Mouse (Mus musculus) liver, embryonic 16.5 days (tissue): ENCODE measurements around the gene Cldn6. TPM values are rescaled to one million over a fixed set of nuclear protein-coding genes. Genes with fewer than 3 reads are reported as not detected.

Experiments used
- ATAC-seq: fragments of 200-750 bp; cut with Nextera tagmentation; 2 replicates; pipeline ENCODE4 v1.8.0; 2017; ENCODE audit warnings: low read depth, mild to moderate bottlenecking, moderate number of reproducible peaks, moderate library complexity
- H3K27ac ChIP-seq: fragments of 300-500 bp; sonication (generic); 2 replicates; pipeline ENCODE4 v1.5.1; 2014; ENCODE audit warnings: mild to moderate bottlenecking, low read length
- H3K27me3 ChIP-seq: fragments of 300-500 bp; sonication (generic); 2 replicates; pipeline ENCODE4 v1.6.1; 2014; ENCODE audit warnings: low read depth, low read length, mixed read lengths; ENCODE audit not compliant: control insufficient read depth, insufficient read depth
- H3K36me3 ChIP-seq: fragments of 300-500 bp; sonication (generic); 2 replicates; pipeline ENCODE4 v1.6.1; 2014; ENCODE audit warnings: mild to moderate bottlenecking; ENCODE audit not compliant: control insufficient read depth, insufficient read depth
- H3K4me1 ChIP-seq: fragments of 300-500 bp; sonication (generic); 2 replicates; pipeline ENCODE4 v1.6.1; 2014; ENCODE audit warnings: low read depth, low read length, mixed read lengths; ENCODE audit not compliant: control insufficient read depth
- H3K4me2 ChIP-seq: fragments of 300-500 bp; sonication (generic); 2 replicates; pipeline ENCODE4 v1.6.1; 2014; ENCODE audit warnings: low read depth, low read length, mixed read lengths
- H3K4me3 ChIP-seq: fragments of 300-500 bp; sonication (generic); 2 replicates; pipeline ENCODE4 v1.5.1; 2014; ENCODE audit warnings: low read depth, mild to moderate bottlenecking, low read length
- H3K9ac ChIP-seq: fragments of 300-500 bp; sonication (generic); 2 replicates; pipeline ENCODE4 v1.6.1; 2014; ENCODE audit warnings: low read depth, low read length
- H3K9me3 ChIP-seq: fragments of 300-500 bp; sonication (generic); replicated peaks from 2 replicates; pipeline ENCODE4 v1.6.1; 2016; ENCODE audit warnings: low read length; ENCODE audit not compliant: control insufficient read depth
- WGBS: fragments of 180-500 bp; shearing (Covaris S2); extraction: QIAGEN DNeasy Blood & Tissue Kit; methylation state at CpG from one replicate; pipeline ENCODE4 v1.1.7; 2014; ENCODE audit not compliant: insufficient replicate concordance; 5-methylcytosine and 5-hydroxymethylcytosine counted together
- polyA plus RNA-seq: library from polyadenylated mRNA; unstranded; fragments of >200 nt; fragmentation: Nextera tagmentation; extraction: Ambion mirVana; gene quantifications from 2 replicates; pipeline ENCODE4 v1.2.1, GENCODE M21; 2015

Gene Cldn6
- polyA plus RNA-seq, 1 experiment from 2014 or later = 1.4 TPM

- Histone ChIP-seq H3K27ac (no peak overlapping the region), H3K4me3 (peak overlapping the region; percentile 63), H3K4me1 (peaks cover 2% of the 10 kb centered on the region), H3K9ac (peak overlapping the region; percentile 12; the same call in 1 of the 2 replicates), H3K36me3 (no peaks in the 10 kb centered on the region), H3K4me2 (peak overlapping the region; percentile 88), H3K27me3 (peaks cover 50% of the 10 kb centered on the region), H3K9me3 (no peaks in the 10 kb centered on the region)
- WGBS = under 1% methylated on average over 26 of the region's 28 CpGs
- ATAC-seq = peak; percentile 92
These were observed 21.0 kb downstream of the Cldn6 start for GRCm38 (mm10) chr17:23700079-23700478.

GRCm38 (mm10) chr17:23703301-23703700, 24.3 kb downstream of the Cldn6 start:
- no peak overlapping the region for H3K9ac ChIP-seq
- H3K4me1 ChIP-seq = peaks cover 2% of the 10 kb centered on the region
- H3K4me3 ChIP-seq = no peak overlapping the region
- no peak overlapping the region for H3K27ac ChIP-seq
- no peaks in the 10 kb centered on the region for H3K9me3 ChIP-seq
- no peak overlapping the region for H3K4me2 ChIP-seq
- no peaks in the 10 kb centered on the region for H3K36me3 ChIP-seq
- ATAC-seq = no peak
- peaks cover 35% of the 10 kb centered on the region for H3K27me3 ChIP-seq
- WGBS = 66% methylated on average over 9 of the region's 9 CpGs

- no peaks in the 10 kb centered on the region for H3K4me1 ChIP-seq
- H3K4me2 ChIP-seq = no peak overlapping the region
- no peaks in the 10 kb centered on the region for H3K9me3 ChIP-seq
- no peak overlapping the region for H3K27ac ChIP-seq
- no peak overlapping the region for H3K9ac ChIP-seq
- WGBS = 55% methylated on average over 7 of the region's 7 CpGs
- H3K27me3 ChIP-seq = peaks cover 20% of the 10 kb centered on the region
- no peak for ATAC-seq
- H3K4me3 ChIP-seq = no peak overlapping the region
- no peaks in the 10 kb centered on the region for H3K36me3 ChIP-seq
These were observed 25.7 kb downstream of the Cldn6 start for GRCm38 (mm10) chr17:23704741-23705140.

- Histone ChIP-seq H3K4me3 (no peak overlapping the region), H3K36me3 (no peaks in the 10 kb centered on the region), H3K4me1 (no peaks in the 10 kb centered on the region), H3K9me3 (no peaks in the 10 kb centered on the region), H3K27me3 (peaks cover 12% of the 10 kb centered on the region), H3K4me2 (no peak overlapping the region), H3K9ac (no peak overlapping the region), H3K27ac (no peak overlapping the region)
- no peak for ATAC-seq
- WGBS = 60% methylated on average over 7 of the region's 7 CpGs
These were observed 26.6 kb downstream of the Cldn6 start for GRCm38 (mm10) chr17:23705525-23706104.

- H3K27ac ChIP-seq = no peak overlapping the region
- no peaks in the 10 kb centered on the region for H3K9me3 ChIP-seq
- H3K4me3 ChIP-seq = no peak overlapping the region
- H3K9ac ChIP-seq = no peak overlapping the region
- ATAC-seq = no peak
- no peaks in the 10 kb centered on the region for H3K4me1 ChIP-seq
- H3K27me3 ChIP-seq = peaks cover 6% of the 10 kb centered on the region
- 2% methylated on average over 3 of the region's 3 CpGs for WGBS
- no peak overlapping the region for H3K4me2 ChIP-seq
- H3K36me3 ChIP-seq = no peaks in the 10 kb centered on the region
These were observed 27.2 kb downstream of the Cldn6 start for GRCm38 (mm10) chr17:23706212-23706611.

GRCm38 (mm10) chr17:23717003-23717402, 38.0 kb downstream of the Cldn6 start:
- no peak overlapping the region for H3K27ac ChIP-seq
- no peak overlapping the region for H3K4me3 ChIP-seq
- no peaks in the 10 kb centered on the region for H3K9me3 ChIP-seq
- no peaks in the 10 kb centered on the region for H3K36me3 ChIP-seq
- no peaks in the 10 kb centered on the region for H3K27me3 ChIP-seq
- no peaks in the 10 kb centered on the region; the same call in 1 of the 2 replicates for H3K4me1 ChIP-seq
- no peak overlapping the region for H3K9ac ChIP-seq
- WGBS = 38% methylated on average over 2 of the region's 2 CpGs
- no peak for ATAC-seq
- H3K4me2 ChIP-seq = no peak overlapping the region

- H3K9ac ChIP-seq = no peak overlapping the region
- H3K4me1 ChIP-seq = no peaks in the 10 kb centered on the region; the same call in 1 of the 2 replicates
- H3K27me3 ChIP-seq = no peaks in the 10 kb centered on the region
- H3K9me3 ChIP-seq = no peaks in the 10 kb centered on the region
- no peak for ATAC-seq
- 18% methylated on average over 1 of the region's 1 CpGs for WGBS
- no peaks in the 10 kb centered on the region for H3K36me3 ChIP-seq
- H3K4me2 ChIP-seq = no peak overlapping the region
- H3K27ac ChIP-seq = no peak overlapping the region
- H3K4me3 ChIP-seq = no peak overlapping the region
These were observed 40.4 kb downstream of the Cldn6 start for GRCm38 (mm10) chr17:23719455-23719854.

- H3K9ac ChIP-seq = no peak overlapping the region
- 68% methylated on average over 2 of the region's 2 CpGs for WGBS
- no peak overlapping the region for H3K4me2 ChIP-seq
- H3K27ac ChIP-seq = no peak overlapping the region
- H3K4me3 ChIP-seq = no peak overlapping the region
- no peaks in the 10 kb centered on the region for H3K36me3 ChIP-seq
- no peak for ATAC-seq
- H3K9me3 ChIP-seq = no peaks in the 10 kb centered on the region
- H3K4me1 ChIP-seq = peaks cover 7% of the 10 kb centered on the region
- no peaks in the 10 kb centered on the region for H3K27me3 ChIP-seq
These were observed 42.8 kb downstream of the Cldn6 start for GRCm38 (mm10) chr17:23721886-23722285.

GRCm38 (mm10) chr17:23722376-23723125, 43.5 kb downstream of the Cldn6 start, which contains the start of gene 1520401A03Rik:
1520401A03Rik (minus strand) TSS chr17:23722783.
- no peak within 1 kb of the TSS for H3K4me3 ChIP-seq
- no peak within 1 kb of the TSS for H3K27ac ChIP-seq
- WGBS = 78% methylated on average over 7 of the region's 7 CpGs
- no peaks in the 10 kb centered on the region for H3K36me3 ChIP-seq
- H3K9me3 ChIP-seq = no peaks in the 10 kb centered on the region
- ATAC-seq = no peak
- H3K27me3 ChIP-seq = no peaks in the 10 kb centered on the region
- peaks cover 13% of the 10 kb centered on the region for H3K4me1 ChIP-seq
- no peak within 1 kb of the TSS for H3K9ac ChIP-seq
- H3K4me2 ChIP-seq = no peak within 1 kb of the TSS
